Mouse (Mus musculus) liver, embryonic 16.5 days (tissue): ENCODE measurements around the gene Hbb-bh2. TPM values are rescaled to one million over a fixed set of nuclear protein-coding genes. Genes with fewer than 3 reads are reported as not detected.

ENCODE experiments used
- polyA plus RNA-seq: library from polyadenylated mRNA; unstranded; fragments of >200 nt; fragmentation: Nextera tagmentation; extraction: Ambion mirVana; gene quantifications from 2 replicates; pipeline ENCODE4 v1.2.1, GENCODE M21; 2015

The Hbb-bh2 gene
- polyA plus RNA-seq, 1 experiment from 2014 or later, result 0.22 TPM

Other genes with a start within 250 kb of the Hbb-bh2 start
- gene Olfr619, start 239.9 kb downstream of the Hbb-bh2 start, polyA plus RNA-seq, result not detected in 2 replicates
- not detected in 2 replicates for gene Olfr620, start 228.0 kb downstream of the Hbb-bh2 start, polyA plus RNA-seq
- gene Olfr622, start 197.8 kb downstream of the Hbb-bh2 start, polyA plus RNA-seq, result not detected in 2 replicates
- not detected in 2 replicates for gene Olfr623, start 176.8 kb downstream of the Hbb-bh2 start, polyA plus RNA-seq
- 0.02 TPM in 2 replicates for gene Olfr624, start 169.3 kb downstream of the Hbb-bh2 start, polyA plus RNA-seq
- gene Olfr625-ps1, start 157.8 kb downstream of the Hbb-bh2 start, polyA plus RNA-seq, result not detected in 2 replicates
- not detected in 2 replicates for gene Olfr243, start 125.8 kb downstream of the Hbb-bh2 start, polyA plus RNA-seq
- gene Olfr628, start 110.1 kb downstream of the Hbb-bh2 start, polyA plus RNA-seq, result not detected in 2 replicates
- gene Olfr629, start 95.6 kb downstream of the Hbb-bh2 start, polyA plus RNA-seq, result 0.07 TPM in 1 of 2 replicates, not detected in the other
- gene Olfr630, start 83.2 kb downstream of the Hbb-bh2 start, polyA plus RNA-seq, result not detected in 2 replicates
- gene Olfr69, start 68.9 kb downstream of the Hbb-bh2 start, polyA plus RNA-seq, result not detected in 2 replicates
- not detected in 2 replicates for gene Olfr68, start 60.8 kb downstream of the Hbb-bh2 start, polyA plus RNA-seq
- not detected in 2 replicates for gene Olfr67, start 48.7 kb downstream of the Hbb-bh2 start, polyA plus RNA-seq
- gene Hbb-bt, start 26.5 kb downstream of the Hbb-bh2 start, polyA plus RNA-seq, result 43,947 and 47,652 TPM in 2 replicates
- gene Hbb-bs, start 12.4 kb downstream of the Hbb-bh2 start, polyA plus RNA-seq, result 113,562 and 115,549 TPM in 2 replicates
- 24.9 and 31.8 TPM in 2 replicates for gene Hbb-bh1, start 2.6 kb upstream of the Hbb-bh2 start, polyA plus RNA-seq
- 114 and 115 TPM in 2 replicates for gene Hbb-y, start 12.7 kb upstream of the Hbb-bh2 start, polyA plus RNA-seq
- not detected in 2 replicates for gene Olfr66, start 45.7 kb upstream of the Hbb-bh2 start, polyA plus RNA-seq
- gene Olfr64, start 54.0 kb upstream of the Hbb-bh2 start, polyA plus RNA-seq, result not detected in 2 replicates
- gene Olfr65, start 63.0 kb upstream of the Hbb-bh2 start, polyA plus RNA-seq, result not detected in 2 replicates
- 0.13 TPM in 1 of 2 replicates, not detected in the other for gene Olfr631, start 88.3 kb upstream of the Hbb-bh2 start, polyA plus RNA-seq
- 0.18 and 0.29 TPM in 2 replicates for gene Olfr632, start 93.8 kb upstream of the Hbb-bh2 start, polyA plus RNA-seq
- gene Olfr633, start 103.9 kb upstream of the Hbb-bh2 start, polyA plus RNA-seq, result not detected in 2 replicates
- not detected in 2 replicates for gene Olfr635, start 130.6 kb upstream of the Hbb-bh2 start, polyA plus RNA-seq
- not detected in 2 replicates for gene Olfr638, start 158.2 kb upstream of the Hbb-bh2 start, polyA plus RNA-seq
- not detected in 2 replicates for gene Olfr639, start 176.8 kb upstream of the Hbb-bh2 start, polyA plus RNA-seq
- gene Olfr640, start 185.1 kb upstream of the Hbb-bh2 start, polyA plus RNA-seq, result not detected in 2 replicates
- not detected in 2 replicates for gene Olfr641, start 194.9 kb upstream of the Hbb-bh2 start, polyA plus RNA-seq
- gene Olfr642, start 212.1 kb upstream of the Hbb-bh2 start, polyA plus RNA-seq, result not detected in 2 replicates
- not detected in 2 replicates for gene 4930516K23Rik, start 220.9 kb upstream of the Hbb-bh2 start, polyA plus RNA-seq
- gene Olfr644, start 231.3 kb upstream of the Hbb-bh2 start, polyA plus RNA-seq, result not detected in 2 replicates
- not detected in 2 replicates for gene Olfr645, start 244.9 kb upstream of the Hbb-bh2 start, polyA plus RNA-seq